Mouse (Mus musculus): ENCODE measurements around the gene Wdr3. TPM values are rescaled to one million over a fixed set of nuclear protein-coding genes. Genes with fewer than 3 reads are reported as not detected.

The Wdr3 gene
- polyA plus RNA-seq, 1 experiment from 2014 or later = 45.3 TPM

Other genes with a start within 250 kb of the Wdr3 start
- 18.7 and 24.6 TPM in 2 replicates for gene Gdap2, start within 50 bp of the Wdr3 start, polyA plus RNA-seq (2014; fragmentation: Nextera tagmentation; extraction: Ambion mirVana)

All from kidney, embryonic 14.5 days (tissue).